Mouse (Mus musculus) bone marrow, adult 2 months (tissue): ENCODE measurements around the gene Trpm3.

Experiments
- CTCF ChIP-seq: fragments of 200-500 bp; IDR thresholded peaks from 2 replicates; pipeline ENCODE4 v1.5.1; 2011; ENCODE audit warnings: low read length, control low read depth; ENCODE audit not compliant: control insufficient read depth, insufficient read depth
- POLR2A ChIP-seq: fragments of 200-500 bp; IDR thresholded peaks from 2 replicates; pipeline ENCODE4 v1.6.1; 2011; ENCODE audit warnings: low read depth, mild to moderate bottlenecking, control low read depth, low read length, borderline replicate concordance; ENCODE audit not compliant: control insufficient read depth

- TF ChIP-seq CTCF (no peak), POLR2A (no peak)
These were observed 492.5 kb downstream of the Trpm3 start for GRCm38 (mm10) chr19:22631316-22631715.
